Mouse (Mus musculus): ENCODE results near the gene Prpf38a. TPM values are rescaled to one million over a fixed set of nuclear protein-coding genes. Genes with fewer than 3 reads are reported as not detected.

Gene Prpf38a
- polyA plus RNA-seq, 1 experiment from 2014 or later, result 114 TPM

Other genes starting within 250 kb of the Prpf38a start
- gene Shisal2a, start 196.0 kb downstream of the Prpf38a start, polyA plus RNA-seq (2014; fragmentation: Nextera tagmentation; extraction: Ambion mirVana), result 2.7 and 4.3 TPM in 2 replicates
- 51.3 and 51.7 TPM in 2 replicates for gene Gpx7, start 172.4 kb downstream of the Prpf38a start, polyA plus RNA-seq (2014; fragmentation: Nextera tagmentation; extraction: Ambion mirVana)
- gene Tut4, start 119.9 kb downstream of the Prpf38a start, polyA plus RNA-seq (2014; fragmentation: Nextera tagmentation; extraction: Ambion mirVana), result 66.8 and 68.0 TPM in 2 replicates
- 15.2 and 16.5 TPM in 2 replicates for gene Orc1, start 87 bp upstream of the Prpf38a start, polyA plus RNA-seq (2014; fragmentation: Nextera tagmentation; extraction: Ambion mirVana)
- gene Cc2d1b, start 40.6 kb upstream of the Prpf38a start, polyA plus RNA-seq (2014; fragmentation: Nextera tagmentation; extraction: Ambion mirVana), result 17.5 and 18.1 TPM in 2 replicates
- gene 3110021N24Rik, start 140.3 kb upstream of the Prpf38a start, polyA plus RNA-seq (2014; fragmentation: Nextera tagmentation; extraction: Ambion mirVana), result 0.45 and 1.4 TPM in 2 replicates
- 3.6 and 3.8 TPM in 2 replicates for gene Zfyve9, start 201.5 kb upstream of the Prpf38a start, polyA plus RNA-seq (2014; fragmentation: Nextera tagmentation; extraction: Ambion mirVana)